Mouse (Mus musculus): ENCODE data around the gene Diaph3.

- TF ChIP-seq EP300 (IDR thresholded peaks at IDR 0.05; ENCODE audit: low read depth) (no peak), CTCF (IDR thresholded peaks at IDR 0.05; ENCODE audit: low read depth) (no peak)
These were observed 89.8 kb downstream of the Diaph3 start for GRCm38 (mm10) chr14:87051187-87051586.

All from heart, postnatal 0 days (tissue).